Mouse (Mus musculus) kidney, adult 2 months (tissue): ENCODE measurements around the gene Ier2.

ENCODE experiments used
- CTCF ChIP-seq: fragments of 200-500 bp; conservative IDR thresholded peaks from 2 replicates; pipeline ENCODE4 v1.5.1; 2011; ENCODE audit warnings: low read depth, mild to moderate bottlenecking, control low read depth, low read length, moderate library complexity, mixed read lengths; ENCODE audit not compliant: insufficient read depth, insufficient read length
- POLR2A ChIP-seq: fragments of 200-500 bp; IDR thresholded peaks from one replicate; pipeline ENCODE4 v1.6.1; 2011; ENCODE audit warnings: low read depth, low read length, control low read depth

GRCm38 (mm10) chr8:84665385-84665893, 2.8 kb upstream of the Ier2 start:
- no peak for TF ChIP-seq POLR2A
- TF ChIP-seq CTCF: no peak
